Mouse (Mus musculus): ENCODE results near the gene Slc4a10. TPM values are rescaled to one million over a fixed set of nuclear protein-coding genes. Genes with fewer than 3 reads are reported as not detected.
"Not testable (repeated sequence)": the region's sequence is repeated elsewhere in the genome, so short reads cannot be mapped to it uniquely, and the experiment has no call there.

Gene Slc4a10
- 9.9 and 14.0 TPM in 2 replicates for polyA plus RNA-seq (2015; fragmentation: Nextera tagmentation; extraction: Ambion mirVana)

DNA sequence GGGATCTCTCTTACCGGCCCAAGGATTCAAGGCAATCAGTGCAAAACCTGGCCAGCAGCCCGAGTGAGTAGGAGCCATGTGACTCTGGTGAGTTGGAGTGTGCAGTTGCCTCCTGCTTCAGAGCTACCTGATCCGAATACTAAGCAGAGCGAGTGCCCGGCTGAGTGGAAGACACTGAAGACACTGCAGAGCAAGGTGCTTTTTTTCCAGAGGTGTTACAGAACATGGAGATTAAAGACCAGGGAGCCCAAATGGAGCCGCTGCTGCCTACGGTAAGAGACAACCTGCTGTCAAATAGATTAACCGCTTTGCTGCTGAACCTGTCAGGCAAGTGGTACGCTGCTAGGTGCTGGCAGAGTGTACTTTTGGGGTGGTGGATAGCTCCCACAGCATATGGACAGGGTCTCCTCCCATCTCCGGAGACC, at the start of gene Slc4a10:
Slc4a10 (plus strand) TSS at position 42 of the 425 bp plus-strand sequence.
- WGBS: 20% methylated on average over 10 of the region's 10 CpGs
- H3K4me1 ChIP-seq (replicated peaks): peaks cover 11% of the 10 kb centered on the region
- no peaks in the 10 kb centered on the region for H3K9me3 ChIP-seq
- peak within 1 kb of the TSS; percentile 50 for H3K4me3 ChIP-seq
- peak within 1 kb of the TSS; percentile 92 for H3K27ac ChIP-seq
- ATAC-seq (ENCODE audit: low FRiP score): peak; percentile 88
- peak within 1 kb of the TSS; percentile 62 for H3K4me2 ChIP-seq
- H3K9ac ChIP-seq: peak within 1 kb of the TSS; percentile 76
- no peaks in the 10 kb centered on the region for H3K27me3 ChIP-seq
- H3K36me3 ChIP-seq: no peaks in the 10 kb centered on the region

- H3K4me3 ChIP-seq; H3K4me1 ChIP-seq (replicated peaks); H3K36me3 ChIP-seq; H3K27ac ChIP-seq; H3K9ac ChIP-seq; H3K9me3 ChIP-seq; H3K27me3 ChIP-seq; ATAC-seq (ENCODE audit: low FRiP score); H3K4me2 ChIP-seq: not testable (repeated sequence)
- 88% methylated on average over 6 of the region's 6 CpGs for WGBS
These were observed 45.0 kb upstream of the Slc4a10 start for GRCm38 (mm10) chr2:62001251-62001650.

DNA sequence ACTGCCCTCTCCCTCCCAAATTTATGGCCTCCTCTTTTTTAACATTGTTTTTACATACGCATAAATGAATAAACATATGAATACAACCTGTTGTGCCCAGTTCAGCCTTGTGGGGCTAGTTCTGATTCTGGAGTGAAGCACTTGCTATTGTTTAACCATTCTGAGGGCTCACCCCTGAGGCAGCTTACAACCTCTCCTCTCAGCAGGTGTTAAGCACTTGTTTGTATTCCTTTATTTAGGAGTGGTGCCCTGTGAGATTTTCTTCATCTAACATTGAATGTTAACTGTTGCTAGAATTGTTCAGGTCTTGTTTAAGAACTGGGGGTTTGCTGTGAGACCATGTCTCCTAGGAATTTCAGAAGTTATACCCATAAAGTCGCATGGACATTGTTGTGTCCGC, 28.1 kb upstream of the Slc4a10 start:
- Histone ChIP-seq H3K36me3 (no peaks in the 10 kb centered on the region), H3K27ac (no peak overlapping the region), H3K4me2 (no peak overlapping the region), H3K27me3 (no peaks in the 10 kb centered on the region), H3K4me1 (replicated peaks) (no peaks in the 10 kb centered on the region), H3K9ac (no peak overlapping the region), H3K4me3 (no peak overlapping the region), H3K9me3 (no peaks in the 10 kb centered on the region)
- WGBS: 57% methylated on average over 3 of the region's 3 CpGs
- ATAC-seq (ENCODE audit: low FRiP score): no peak

- H3K27ac ChIP-seq: peak overlapping the region; percentile 92
- no peaks in the 10 kb centered on the region for H3K9me3 ChIP-seq
- H3K4me2 ChIP-seq: peak overlapping the region; percentile 62
- no peaks in the 10 kb centered on the region for H3K27me3 ChIP-seq
- H3K36me3 ChIP-seq: no peaks in the 10 kb centered on the region
- H3K9ac ChIP-seq: peak overlapping the region; percentile 76
- WGBS: 10% methylated on average over 10 of the region's 10 CpGs
- peaks cover 11% of the 10 kb centered on the region for H3K4me1 ChIP-seq (replicated peaks)
- H3K4me3 ChIP-seq: peak overlapping the region; percentile 50
- peak; percentile 55 for ATAC-seq (ENCODE audit: low FRiP score)
These were observed 720 bp downstream of the Slc4a10 start for GRCm38 (mm10) chr2:62046861-62047503.

- Histone ChIP-seq H3K9me3 (no peaks in the 10 kb centered on the region), H3K27ac (peak overlapping the region; percentile 92), H3K4me2 (peak overlapping the region; percentile 62), H3K4me1 (replicated peaks) (peaks cover 11% of the 10 kb centered on the region), H3K9ac (peak overlapping the region; percentile 76), H3K4me3 (peak overlapping the region; percentile 50), H3K27me3 (no peaks in the 10 kb centered on the region), H3K36me3 (no peaks in the 10 kb centered on the region)
- 1% methylated on average over 14 of the region's 14 CpGs for WGBS
- peak; percentile 95 for ATAC-seq (ENCODE audit: low FRiP score)
These were observed 1.3 kb downstream of the Slc4a10 start for GRCm38 (mm10) chr2:62047504-62048005.

GRCm38 (mm10) chr2:62048116-62048515, 1.9 kb downstream of the Slc4a10 start:
- Histone ChIP-seq H3K4me1 (replicated peaks) (peaks cover 11% of the 10 kb centered on the region), H3K27ac (peak overlapping the region; percentile 92), H3K9me3 (no peaks in the 10 kb centered on the region), H3K36me3 (no peaks in the 10 kb centered on the region), H3K4me2 (peak overlapping the region; percentile 62), H3K9ac (peak overlapping the region; percentile 76), H3K4me3 (peak overlapping the region; percentile 50), H3K27me3 (no peaks in the 10 kb centered on the region)
- ATAC-seq (ENCODE audit: low FRiP score): peak; percentile 16; the same call in 1 of the 2 replicates
- WGBS: 16% methylated on average over 3 of the region's 3 CpGs

DNA sequence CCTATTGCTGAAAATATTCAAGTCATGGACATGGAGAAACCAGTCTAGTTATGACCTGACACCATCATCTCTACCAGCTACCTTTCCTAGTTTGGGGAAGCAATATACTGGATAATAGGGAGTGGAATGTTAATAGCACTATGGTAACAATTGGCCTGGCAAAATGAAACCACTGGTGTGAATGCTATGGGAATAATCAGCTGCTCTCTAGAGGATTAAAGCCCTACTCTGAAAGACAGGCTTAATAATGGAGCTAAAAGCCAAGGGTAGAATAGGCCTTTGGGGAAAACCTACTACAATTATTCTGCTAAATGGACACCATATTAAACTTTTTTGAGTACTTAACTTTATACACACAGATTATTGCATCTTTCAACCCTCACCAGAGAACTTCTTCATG, 30.2 kb downstream of the Slc4a10 start:
- Histone ChIP-seq H3K4me2 (no peak overlapping the region), H3K9me3 (no peaks in the 10 kb centered on the region), H3K27ac (no peak overlapping the region), H3K27me3 (no peaks in the 10 kb centered on the region), H3K36me3 (no peaks in the 10 kb centered on the region), H3K9ac (no peak overlapping the region), H3K4me1 (replicated peaks) (no peaks in the 10 kb centered on the region), H3K4me3 (no peak overlapping the region)
- no peak for ATAC-seq (ENCODE audit: low FRiP score)

DNA sequence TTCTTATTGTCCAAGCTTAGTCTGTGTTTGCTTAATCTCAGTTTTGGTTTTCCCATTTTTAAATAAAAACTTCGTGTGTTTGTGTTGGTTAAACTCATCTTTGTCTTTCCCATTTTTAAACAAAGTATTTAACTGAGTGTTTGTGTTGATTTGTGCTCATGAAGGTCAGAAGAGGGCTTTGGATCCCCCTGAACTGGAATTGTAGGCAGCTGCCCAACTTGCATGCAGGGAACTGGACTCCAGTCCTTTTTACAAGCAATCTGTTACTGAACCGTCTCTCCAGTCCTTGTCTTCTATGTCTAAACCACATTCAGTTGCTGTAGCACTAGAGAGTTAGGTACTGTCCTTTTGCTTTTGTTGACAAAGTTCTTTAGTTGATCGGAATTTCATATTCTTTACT, 41.3 kb downstream of the Slc4a10 start:
- no peak overlapping the region for H3K4me2 ChIP-seq
- H3K4me1 ChIP-seq (replicated peaks): no peaks in the 10 kb centered on the region
- no peak for ATAC-seq (ENCODE audit: low FRiP score)
- H3K9ac ChIP-seq: no peak overlapping the region
- no peaks in the 10 kb centered on the region for H3K9me3 ChIP-seq
- no peak overlapping the region for H3K27ac ChIP-seq
- H3K4me3 ChIP-seq: no peak overlapping the region
- 80% methylated on average over 3 of the region's 3 CpGs for WGBS
- no peaks in the 10 kb centered on the region for H3K27me3 ChIP-seq
- H3K36me3 ChIP-seq: no peaks in the 10 kb centered on the region

DNA sequence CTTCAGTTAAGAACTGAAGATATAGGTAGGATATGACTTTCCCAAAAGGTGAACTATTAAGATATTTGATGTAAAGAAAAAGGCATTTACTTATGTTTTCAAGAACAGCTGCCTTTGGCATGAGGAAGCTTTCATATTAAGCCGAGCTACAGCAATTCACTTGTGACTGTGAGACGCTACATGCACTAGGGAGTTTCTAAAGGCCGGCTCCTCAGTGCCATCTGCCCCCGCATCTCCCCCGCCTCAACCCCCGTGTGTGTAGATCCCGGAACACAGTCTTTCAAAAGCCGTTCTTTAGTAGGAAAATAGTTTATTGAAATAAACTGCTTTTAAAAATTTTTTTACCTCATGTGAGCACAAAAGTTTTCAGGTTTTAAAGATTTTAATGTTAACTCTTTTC, 42.5 kb downstream of the Slc4a10 start:
- no peak for ATAC-seq (ENCODE audit: low FRiP score)
- Histone ChIP-seq H3K4me1 (replicated peaks) (no peaks in the 10 kb centered on the region), H3K36me3 (no peaks in the 10 kb centered on the region), H3K9ac (no peak overlapping the region), H3K4me3 (no peak overlapping the region), H3K27me3 (no peaks in the 10 kb centered on the region), H3K9me3 (no peaks in the 10 kb centered on the region), H3K27ac (0 out of 2 replicates have a peak overlapping the region, but pooled peaks have one; percentile 48), H3K4me2 (no peak overlapping the region)
- 62% methylated on average over 8 of the region's 8 CpGs for WGBS

DNA sequence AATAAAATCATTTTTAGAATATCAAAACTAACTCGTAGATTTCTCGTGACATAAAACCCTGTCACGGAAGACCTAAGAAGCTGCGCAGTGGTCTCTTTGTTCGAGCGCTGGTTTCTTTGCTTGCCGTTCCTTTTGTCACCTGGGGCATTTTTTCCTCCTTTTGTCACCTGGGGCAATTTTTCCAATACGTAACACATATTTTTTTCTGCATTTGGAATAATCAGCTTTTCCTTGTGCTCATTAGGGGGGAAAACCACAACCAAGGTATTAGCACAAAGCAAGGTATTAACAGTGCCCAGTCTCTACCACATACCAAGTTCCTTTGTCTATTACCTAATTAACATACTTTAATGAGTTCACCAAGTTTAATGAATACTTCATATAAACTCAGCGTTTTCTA, 42.9 kb downstream of the Slc4a10 start:
- Histone ChIP-seq H3K27ac (peak overlapping the region; percentile 60; the same call in 1 of the 2 replicates), H3K27me3 (no peaks in the 10 kb centered on the region), H3K4me3 (no peak overlapping the region), H3K36me3 (no peaks in the 10 kb centered on the region), H3K4me1 (replicated peaks) (no peaks in the 10 kb centered on the region), H3K9me3 (no peaks in the 10 kb centered on the region), H3K9ac (no peak overlapping the region), H3K4me2 (no peak overlapping the region)
- WGBS: 60% methylated on average over 9 of the region's 9 CpGs
- ATAC-seq (ENCODE audit: low FRiP score): peak; percentile 83

- Histone ChIP-seq H3K4me3 (no peak overlapping the region), H3K27me3 (no peaks in the 10 kb centered on the region), H3K4me1 (replicated peaks) (no peaks in the 10 kb centered on the region), H3K36me3 (no peaks in the 10 kb centered on the region), H3K27ac (no peak overlapping the region), H3K9me3 (no peaks in the 10 kb centered on the region), H3K4me2 (no peak overlapping the region), H3K9ac (no peak overlapping the region)
- no peak for ATAC-seq (ENCODE audit: low FRiP score)
- 93% methylated on average over 1 of the region's 1 CpGs for WGBS
These were observed 54.3 kb downstream of the Slc4a10 start for GRCm38 (mm10) chr2:62100526-62100925.

- Histone ChIP-seq H3K4me2 (no peak overlapping the region), H3K27ac (no peak overlapping the region), H3K27me3 (no peaks in the 10 kb centered on the region), H3K4me1 (replicated peaks) (no peaks in the 10 kb centered on the region), H3K4me3 (no peak overlapping the region), H3K36me3 (no peaks in the 10 kb centered on the region), H3K9ac (no peak overlapping the region), H3K9me3 (no peaks in the 10 kb centered on the region)
- WGBS: 88% methylated on average over 4 of the region's 4 CpGs
- no peak for ATAC-seq (ENCODE audit: low FRiP score)
These were observed 69.1 kb downstream of the Slc4a10 start for GRCm38 (mm10) chr2:62115346-62115745.

DNA sequence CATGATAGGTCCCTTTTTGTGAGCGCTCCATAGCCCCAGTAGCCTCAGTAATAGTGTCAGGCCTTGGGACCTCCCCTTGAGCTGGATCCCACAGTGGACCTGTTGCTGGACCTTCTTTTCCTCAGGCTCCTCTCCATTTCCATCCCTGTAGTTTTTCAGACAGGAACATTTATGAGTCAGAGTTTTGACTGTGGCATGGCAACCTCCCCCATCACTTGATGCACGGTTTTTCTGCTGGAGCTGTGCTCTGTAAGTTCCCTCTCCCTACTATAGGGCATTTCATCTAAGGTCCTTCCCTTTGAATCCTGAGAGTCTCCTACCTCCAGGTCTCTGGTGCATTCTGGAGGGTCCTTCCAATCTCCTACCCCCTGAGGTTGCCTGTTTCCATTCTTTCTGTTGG, 83.7 kb downstream of the Slc4a10 start:
- no peak overlapping the region for H3K4me3 ChIP-seq
- no peaks in the 10 kb centered on the region for H3K9me3 ChIP-seq
- no peak overlapping the region for H3K27ac ChIP-seq
- no peaks in the 10 kb centered on the region for H3K36me3 ChIP-seq
- no peaks in the 10 kb centered on the region for H3K27me3 ChIP-seq
- WGBS: 91% methylated on average over 2 of the region's 2 CpGs
- no peak overlapping the region for H3K9ac ChIP-seq
- no peak for ATAC-seq (ENCODE audit: low FRiP score)
- H3K4me1 ChIP-seq (replicated peaks): no peaks in the 10 kb centered on the region
- no peak overlapping the region for H3K4me2 ChIP-seq
